Mouse (Mus musculus) kidney, embryonic 14.5 days (tissue): ENCODE results near the gene Fbxo9. TPM values are rescaled to one million over a fixed set of nuclear protein-coding genes. Genes with fewer than 3 reads are reported as not detected.
"Not testable (repeated sequence)": the region's sequence is repeated elsewhere in the genome, so short reads cannot be mapped to it uniquely, and the experiment has no call there.

Experiments
- ATAC-seq: fragments of 200-750 bp; cut with Nextera tagmentation; 2 replicates; pipeline ENCODE4 v1.8.0; 2017; ENCODE audit warnings: moderate number of reproducible peaks, mild to moderate bottlenecking, moderate TSS enrichment, moderate library complexity; ENCODE audit not compliant: low FRiP score, low TSS enrichment
- H3K27ac ChIP-seq: fragments of 300-500 bp; sonication (generic); 2 replicates; pipeline ENCODE4 v1.5.1; 2014; ENCODE audit warnings: low read depth, mild to moderate bottlenecking, low read length, moderate library complexity, mixed read lengths
- H3K27me3 ChIP-seq: fragments of 300-500 bp; sonication (generic); 2 replicates; pipeline ENCODE4 v1.6.1; 2014; ENCODE audit warnings: mild to moderate bottlenecking, low read length; ENCODE audit not compliant: control insufficient read depth, insufficient read depth
- H3K36me3 ChIP-seq: fragments of 300-500 bp; sonication (generic); 2 replicates; pipeline ENCODE4 v1.6.1; 2014; ENCODE audit warnings: low read length, mixed read lengths; ENCODE audit not compliant: control insufficient read depth, insufficient read depth
- H3K4me1 ChIP-seq: fragments of 300-500 bp; sonication (generic); 2 replicates; pipeline ENCODE4 v1.6.1; 2014; ENCODE audit warnings: low read length, mixed read lengths; ENCODE audit not compliant: control insufficient read depth, insufficient read depth
- H3K4me2 ChIP-seq: fragments of 300-500 bp; sonication (generic); replicated peaks from 2 replicates; pipeline ENCODE4 v1.6.1; 2014; ENCODE audit warnings: low read depth, mild to moderate bottlenecking, low read length
- H3K4me3 ChIP-seq: fragments of 300-500 bp; sonication (generic); 2 replicates; pipeline ENCODE4 v1.5.1; 2014; ENCODE audit warnings: mild to moderate bottlenecking, low read length
- H3K9ac ChIP-seq: fragments of 300-500 bp; sonication (generic); 2 replicates; pipeline ENCODE4 v1.6.1; 2014; ENCODE audit warnings: low read depth, mild to moderate bottlenecking, low read length, moderate library complexity
- H3K9me3 ChIP-seq: fragments of 300-500 bp; sonication (generic); 2 replicates; pipeline ENCODE4 v1.6.1; 2016; ENCODE audit warnings: low read length; ENCODE audit not compliant: control insufficient read depth
- WGBS: fragments of 180-500 bp; shearing (Covaris S2); extraction: QIAGEN DNeasy Blood & Tissue Kit; methylation state at CpG from one replicate; pipeline ENCODE4 v1.1.7; 2014; 5-methylcytosine and 5-hydroxymethylcytosine counted together
- polyA plus RNA-seq: library from polyadenylated mRNA; unstranded; fragments of >200 nt; fragmentation: Nextera tagmentation; extraction: Ambion mirVana; gene quantifications from 2 replicates; pipeline ENCODE4 v1.2.1, GENCODE M21; 2014

Gene Fbxo9
- polyA plus RNA-seq, 1 experiment from 2014 or later, result 43.9 TPM

DNA sequence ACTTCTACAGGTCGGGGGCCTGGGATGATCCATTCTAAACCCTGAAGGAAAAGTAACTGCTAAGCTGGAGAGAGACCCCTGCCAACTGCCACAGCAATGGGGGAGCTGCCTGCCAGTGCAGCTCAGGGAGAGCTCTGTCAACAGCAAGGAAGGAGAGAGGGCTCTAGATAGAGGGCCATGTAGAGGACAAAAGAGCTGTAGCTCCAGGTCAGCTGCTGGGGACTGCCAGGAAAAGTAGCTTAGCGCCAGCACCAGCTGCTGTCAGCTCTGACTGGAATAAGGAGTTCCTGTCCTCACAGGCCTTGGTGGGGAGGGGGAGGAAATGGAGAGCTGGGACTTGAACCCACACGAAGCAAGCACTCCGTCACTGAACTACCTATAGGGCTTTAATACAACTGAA, 20.3 kb downstream of the Fbxo9 start:
- H3K9ac ChIP-seq, result no peak overlapping the region

DNA sequence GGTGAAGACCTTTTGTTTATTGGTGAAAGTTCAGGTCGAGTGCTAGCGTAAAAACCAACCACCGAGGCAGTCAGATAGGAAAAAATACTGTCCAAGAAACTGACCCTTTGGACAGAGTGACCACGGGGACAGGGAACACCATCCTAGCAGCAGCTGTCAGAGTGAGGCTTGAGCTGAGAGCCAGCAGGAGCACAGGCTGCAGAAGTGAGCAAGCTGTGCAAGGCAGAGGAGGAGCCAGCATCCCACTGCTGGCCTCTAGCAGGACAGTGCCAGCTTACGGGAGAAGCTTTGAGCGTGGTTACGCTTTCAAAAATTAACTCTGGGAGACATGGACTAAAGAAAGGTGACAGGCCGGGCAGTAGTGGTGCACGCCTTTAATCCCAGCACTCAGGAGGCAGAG, 21.1 kb downstream of the Fbxo9 start:
- 80% methylated on average over 9 of the region's 9 CpGs for WGBS
- Histone ChIP-seq H3K4me3 (no peak overlapping the region), H3K9ac (no peak overlapping the region), H3K4me2 (no peak overlapping the region), H3K36me3 (peaks cover 49% of the 10 kb centered on the region), H3K27me3 (no peaks in the 10 kb centered on the region), H3K9me3 (no peaks in the 10 kb centered on the region), H3K27ac (no peak overlapping the region), H3K4me1 (no peaks in the 10 kb centered on the region)
- ATAC-seq, result no peak

More for the DNA sequence above, 20.3 kb downstream of the Fbxo9 start:
- H3K27me3 ChIP-seq, result no peaks in the 10 kb centered on the region
- H3K27ac ChIP-seq, result no peak overlapping the region
- no peak overlapping the region for H3K4me2 ChIP-seq
- ATAC-seq, result no peak
- H3K4me1 ChIP-seq, result no peaks in the 10 kb centered on the region
- H3K4me3 ChIP-seq, result no peak overlapping the region
- WGBS, result 66% methylated on average over 4 of the region's 4 CpGs
- peaks cover 45% of the 10 kb centered on the region for H3K36me3 ChIP-seq
- H3K9me3 ChIP-seq, result no peaks in the 10 kb centered on the region

DNA sequence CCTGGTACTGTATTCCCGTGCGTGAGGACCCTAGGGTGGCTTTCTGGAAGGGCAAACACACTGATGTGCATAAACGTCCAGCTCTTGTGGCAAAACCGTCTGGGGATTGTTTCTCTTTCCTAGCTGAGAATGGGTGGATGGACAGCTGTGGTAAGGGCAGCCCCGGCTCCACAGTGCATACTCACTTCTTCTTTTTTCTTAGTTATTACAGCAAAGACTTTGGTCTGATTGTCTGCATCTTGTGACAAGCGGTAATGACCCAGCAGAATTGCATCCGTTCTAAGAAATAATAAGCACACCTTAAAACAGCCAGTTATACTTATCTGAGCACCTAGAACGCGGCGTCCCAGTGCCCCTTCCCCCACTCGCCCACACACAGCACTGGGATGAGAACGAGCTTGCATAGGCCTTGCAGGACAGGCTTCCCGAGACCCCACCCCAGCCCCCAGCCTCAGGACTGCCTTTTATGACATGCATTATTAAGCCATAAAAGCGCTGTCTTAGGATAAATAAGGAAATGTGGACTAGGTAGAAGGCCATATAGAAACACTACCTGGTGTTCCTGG, 23.1 kb downstream of the Fbxo9 start:
- no peak overlapping the region for H3K27ac ChIP-seq
- H3K36me3 ChIP-seq, result peaks cover 56% of the 10 kb centered on the region
- 79% methylated on average over 14 of the region's 14 CpGs for WGBS

DNA sequence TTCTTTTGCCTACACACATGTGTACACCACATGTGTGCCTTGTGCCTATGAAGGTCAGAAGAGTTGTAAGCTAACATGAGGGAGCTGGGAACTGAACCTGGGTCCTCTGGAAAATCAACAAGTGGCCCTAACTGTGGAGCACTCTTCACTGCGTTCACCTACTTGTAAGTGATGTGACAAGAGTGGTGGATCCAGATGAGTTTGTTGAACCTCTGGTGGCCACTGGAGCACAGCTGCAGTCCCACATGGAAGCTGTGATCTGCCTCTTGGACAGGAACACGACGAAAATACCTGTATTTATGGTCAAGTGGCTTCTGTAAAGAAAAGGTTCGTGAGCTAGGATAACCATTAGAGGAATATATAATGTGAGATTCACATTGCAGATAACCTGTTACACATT, 24.5 kb downstream of the Fbxo9 start:
- no peak overlapping the region for H3K9ac ChIP-seq
- no peaks in the 10 kb centered on the region for H3K27me3 ChIP-seq
- H3K27ac ChIP-seq, result no peak overlapping the region
- H3K36me3 ChIP-seq, result peaks cover 54% of the 10 kb centered on the region
- H3K9me3 ChIP-seq, result no peaks in the 10 kb centered on the region
- no peak for ATAC-seq
- H3K4me2 ChIP-seq, result no peak overlapping the region
- H3K4me3 ChIP-seq, result no peak overlapping the region
- no peaks in the 10 kb centered on the region for H3K4me1 ChIP-seq
- 83% methylated on average over 4 of the region's 4 CpGs for WGBS

More for the DNA sequence above, 23.1 kb downstream of the Fbxo9 start:
- Histone ChIP-seq H3K4me1 (no peaks in the 10 kb centered on the region), H3K9me3 (no peaks in the 10 kb centered on the region), H3K4me2 (no peak overlapping the region), H3K27me3 (no peaks in the 10 kb centered on the region), H3K4me3 (no peak overlapping the region), H3K9ac (no peak overlapping the region)
- ATAC-seq, result no peak

DNA sequence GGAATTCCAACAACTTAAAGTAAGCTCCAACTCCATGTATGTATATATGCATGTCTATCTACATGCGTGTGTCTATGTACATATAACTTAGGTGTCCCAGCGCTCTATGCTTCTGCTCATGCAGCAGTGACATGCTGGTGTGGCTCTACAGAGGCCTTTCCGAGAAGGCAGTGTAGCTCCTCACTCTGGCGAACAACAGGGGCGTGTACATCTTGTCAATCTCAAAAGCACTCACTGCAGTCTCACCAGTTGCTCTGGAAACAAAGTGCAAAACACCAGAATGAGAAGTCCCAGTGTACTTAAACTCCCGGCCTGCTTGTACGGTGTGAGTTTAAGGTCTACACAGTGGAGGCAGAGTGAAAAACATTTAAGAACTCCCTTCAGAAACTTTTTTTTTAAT, 27.0 kb downstream of the Fbxo9 start:
- WGBS, result 88% methylated on average over 7 of the region's 7 CpGs

DNA sequence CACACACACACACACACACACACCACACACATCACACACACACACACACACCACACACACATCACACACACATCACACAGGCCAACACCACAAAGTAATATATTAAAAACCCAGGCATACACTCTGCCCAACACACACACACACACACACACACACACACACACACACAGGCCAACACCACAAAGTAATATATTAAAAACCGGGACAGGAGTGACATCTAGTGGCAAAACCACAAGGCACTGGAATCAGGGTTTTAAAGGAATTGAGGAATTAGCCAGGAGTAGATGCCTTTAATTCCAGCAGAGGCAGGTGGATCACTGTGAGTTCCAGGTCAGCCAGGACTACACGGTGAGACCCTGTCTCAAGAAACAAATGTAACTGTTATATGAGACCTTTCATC, 30.6 kb downstream of the Fbxo9 start:
- no peaks in the 10 kb centered on the region for H3K4me1 ChIP-seq
- H3K9ac ChIP-seq, result no peak overlapping the region
- ATAC-seq, result no peak
- no peaks in the 10 kb centered on the region for H3K27me3 ChIP-seq
- H3K9me3 ChIP-seq, result no peaks in the 10 kb centered on the region
- no peak overlapping the region for H3K4me2 ChIP-seq
- H3K36me3 ChIP-seq, result peaks cover 10% of the 10 kb centered on the region; the same call in 1 of the 2 replicates
- no peak overlapping the region for H3K4me3 ChIP-seq
- no peak overlapping the region for H3K27ac ChIP-seq
- 35% methylated on average over 2 of the region's 2 CpGs for WGBS

More for the DNA sequence above, 27.0 kb downstream of the Fbxo9 start:
- no peak for ATAC-seq
- no peaks in the 10 kb centered on the region for H3K27me3 ChIP-seq
- no peak overlapping the region for H3K27ac ChIP-seq
- H3K9me3 ChIP-seq, result no peaks in the 10 kb centered on the region
- H3K4me2 ChIP-seq, result no peak overlapping the region
- no peak overlapping the region for H3K4me3 ChIP-seq
- no peak overlapping the region for H3K9ac ChIP-seq
- no peaks in the 10 kb centered on the region for H3K4me1 ChIP-seq
- peaks cover 43% of the 10 kb centered on the region for H3K36me3 ChIP-seq

DNA sequence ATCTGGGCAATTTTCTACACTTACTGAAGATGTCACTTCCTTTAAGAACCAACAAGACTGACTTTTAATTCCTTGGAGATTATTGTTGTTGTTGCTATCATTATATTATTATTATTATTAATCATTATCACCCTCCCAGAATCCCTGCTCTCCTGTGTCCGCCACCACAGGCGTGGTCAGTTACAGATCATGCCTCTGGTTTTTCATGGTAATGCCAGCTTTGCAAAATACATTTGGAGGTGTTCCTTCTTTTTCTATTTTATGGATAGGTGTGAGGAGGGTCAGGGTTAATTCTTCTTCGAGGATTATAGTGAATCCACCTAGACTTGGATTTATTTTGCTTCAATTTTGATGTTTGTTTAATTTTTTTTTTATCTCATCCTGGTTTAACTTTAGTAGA, 33.6 kb downstream of the Fbxo9 start:
- Histone ChIP-seq H3K36me3 (no peaks in the 10 kb centered on the region), H3K9me3 (no peaks in the 10 kb centered on the region), H3K4me3 (no peak overlapping the region), H3K27me3 (no peaks in the 10 kb centered on the region), H3K9ac (no peak overlapping the region), H3K4me1 (no peaks in the 10 kb centered on the region), H3K27ac (no peak overlapping the region), H3K4me2 (no peak overlapping the region)
- 93% methylated on average over 3 of the region's 3 CpGs for WGBS
- ATAC-seq, result no peak

DNA sequence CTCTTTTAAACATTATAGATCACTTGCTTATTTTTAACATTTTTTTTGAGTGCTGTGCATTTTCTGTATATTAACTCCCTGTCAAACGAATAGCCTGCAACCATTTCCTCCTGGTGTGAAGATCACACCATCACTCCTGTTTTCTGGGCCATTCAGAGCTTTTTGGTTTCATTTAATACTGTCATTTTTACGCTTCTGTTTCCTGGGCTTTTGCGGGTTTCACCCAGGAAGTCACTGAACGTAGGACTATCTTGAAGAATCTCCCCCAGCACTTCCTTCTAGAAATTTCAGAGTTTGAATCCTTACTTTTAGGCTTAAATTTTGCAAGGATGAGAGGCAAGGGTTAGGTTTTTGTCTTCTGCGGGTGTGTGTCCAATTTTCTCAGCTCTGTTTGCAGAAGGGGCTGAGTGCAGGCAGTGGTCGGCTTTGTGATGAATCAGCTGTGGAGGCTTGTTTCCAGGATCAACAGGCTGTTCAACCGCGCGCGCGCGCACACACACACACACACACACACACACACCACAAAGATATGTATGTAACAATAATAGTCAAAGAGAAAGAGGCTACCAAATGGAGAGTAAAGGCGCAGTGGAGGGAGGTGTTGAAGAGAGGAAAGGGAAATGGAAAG, 35.0 kb downstream of the Fbxo9 start:
- H3K27me3 ChIP-seq, result no peaks in the 10 kb centered on the region
- no peak overlapping the region for H3K27ac ChIP-seq
- H3K4me2 ChIP-seq, result no peak overlapping the region

DNA sequence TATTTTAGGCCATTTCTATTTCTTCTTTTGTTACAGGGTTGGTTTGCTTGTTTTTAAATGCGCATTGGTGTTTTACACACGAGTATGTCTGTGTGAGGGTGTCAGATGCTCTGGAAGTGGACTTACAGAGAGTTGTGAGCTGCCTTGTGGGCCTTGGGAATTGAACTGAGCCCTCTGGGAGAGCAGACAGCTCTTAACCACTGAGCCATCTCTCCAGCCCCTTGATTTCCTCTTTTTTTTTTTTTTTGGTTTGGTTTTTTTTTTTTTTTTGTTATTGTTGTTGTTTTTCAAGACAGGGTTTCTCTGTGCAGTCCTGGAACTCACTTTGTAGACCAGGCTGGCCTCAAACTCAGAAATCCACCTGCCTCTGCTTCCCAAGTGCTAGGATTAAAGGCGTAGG, 35.6 kb downstream of the Fbxo9 start:
- H3K9me3 ChIP-seq, H3K4me2 ChIP-seq, H3K36me3 ChIP-seq, ATAC-seq, H3K4me1 ChIP-seq, H3K27ac ChIP-seq, H3K9ac ChIP-seq, H3K4me3 ChIP-seq, H3K27me3 ChIP-seq: not testable (repeated sequence)
- 88% methylated on average over 3 of the region's 3 CpGs for WGBS

More for the DNA sequence above, 35.0 kb downstream of the Fbxo9 start:
- no peaks in the 10 kb centered on the region for H3K36me3 ChIP-seq
- 87% methylated on average over 13 of the region's 13 CpGs for WGBS
- no peak overlapping the region for H3K4me3 ChIP-seq
- ATAC-seq, result no peak
- H3K4me1 ChIP-seq, result no peaks in the 10 kb centered on the region
- H3K9me3 ChIP-seq, result no peaks in the 10 kb centered on the region
- no peak overlapping the region for H3K9ac ChIP-seq
